Mouse (Mus musculus) intestine, embryonic 16.5 days (tissue): ENCODE results near the gene Ehd1. TPM values are rescaled to one million over a fixed set of nuclear protein-coding genes. Genes with fewer than 3 reads are reported as not detected.

ENCODE experiments used
- ATAC-seq: fragments of 200-750 bp; cut with Nextera tagmentation; 2 replicates; pipeline ENCODE4 v1.8.0; 2017; ENCODE audit warnings: moderate TSS enrichment, moderate library complexity
- H3K27ac ChIP-seq: fragments of 300-500 bp; sonication (generic); 2 replicates; pipeline ENCODE4 v1.5.1; 2014; ENCODE audit warnings: mild to moderate bottlenecking, low read length
- H3K27me3 ChIP-seq: fragments of 300-500 bp; sonication (generic); replicated peaks from 2 replicates; pipeline ENCODE4 v1.6.1; 2014; ENCODE audit warnings: low read length, control low read depth, mixed read lengths; ENCODE audit not compliant: control insufficient read depth, insufficient read depth
- H3K36me3 ChIP-seq: fragments of 300-500 bp; sonication (generic); 2 replicates; pipeline ENCODE4 v1.6.1; 2014; ENCODE audit warnings: low read length, control low read depth; ENCODE audit not compliant: control insufficient read depth, insufficient read depth
- H3K4me1 ChIP-seq: fragments of 300-500 bp; sonication (generic); 2 replicates; pipeline ENCODE4 v1.6.1; 2014; ENCODE audit warnings: low read length, control low read depth, mixed read lengths; ENCODE audit not compliant: control insufficient read depth, insufficient read depth
- H3K4me2 ChIP-seq: fragments of 300-500 bp; sonication (generic); 2 replicates; pipeline ENCODE4 v1.6.1; 2014; ENCODE audit warnings: low read depth, low read length, control low read depth
- H3K4me3 ChIP-seq: fragments of 300-500 bp; sonication (generic); 2 replicates; pipeline ENCODE4 v1.5.1; 2014; ENCODE audit warnings: mild to moderate bottlenecking, low read length
- H3K9ac ChIP-seq: fragments of 300-500 bp; sonication (generic); 2 replicates; pipeline ENCODE4 v1.6.1; 2014; ENCODE audit warnings: low read depth, low read length
- H3K9me3 ChIP-seq: fragments of 300-500 bp; sonication (generic); 2 replicates; pipeline ENCODE4 v1.6.1; 2016; ENCODE audit warnings: low read length, control low read depth; ENCODE audit not compliant: control insufficient read depth
- WGBS: fragments of 180-500 bp; shearing (Covaris S2); extraction: QIAGEN DNeasy Blood & Tissue Kit; methylation state at CpG from one replicate; pipeline ENCODE4 v1.1.7; 2014; 5-methylcytosine and 5-hydroxymethylcytosine counted together
- polyA plus RNA-seq: library from polyadenylated mRNA; unstranded; fragments of >200 nt; fragmentation: Nextera tagmentation; extraction: Ambion mirVana; gene quantifications from 2 replicates; pipeline ENCODE4 v1.2.1, GENCODE M21; 2015

Ehd1 gene
- polyA plus RNA-seq, 1 experiment from 2014 or later = 135 TPM

- peaks cover 26% of the 10 kb centered on the region for H3K4me1 ChIP-seq
- no peaks in the 10 kb centered on the region for H3K9me3 ChIP-seq
- peak overlapping the region; percentile 44 for H3K4me2 ChIP-seq
- no peak; the same call in 1 of the 2 replicates for ATAC-seq
- peaks cover 8% of the 10 kb centered on the region; the same call in 1 of the 2 replicates for H3K36me3 ChIP-seq
- peak overlapping the region; percentile 92 for H3K27ac ChIP-seq
- peak overlapping the region; percentile 90 for H3K4me3 ChIP-seq
- WGBS = 61% methylated on average over 9 of the region's 9 CpGs
- peak overlapping the region; percentile 59 for H3K9ac ChIP-seq
- H3K27me3 ChIP-seq = no peaks in the 10 kb centered on the region
These were observed 57.5 kb downstream of the Ehd1 start for GRCm38 (mm10) chr19:6333761-6334595.

DNA sequence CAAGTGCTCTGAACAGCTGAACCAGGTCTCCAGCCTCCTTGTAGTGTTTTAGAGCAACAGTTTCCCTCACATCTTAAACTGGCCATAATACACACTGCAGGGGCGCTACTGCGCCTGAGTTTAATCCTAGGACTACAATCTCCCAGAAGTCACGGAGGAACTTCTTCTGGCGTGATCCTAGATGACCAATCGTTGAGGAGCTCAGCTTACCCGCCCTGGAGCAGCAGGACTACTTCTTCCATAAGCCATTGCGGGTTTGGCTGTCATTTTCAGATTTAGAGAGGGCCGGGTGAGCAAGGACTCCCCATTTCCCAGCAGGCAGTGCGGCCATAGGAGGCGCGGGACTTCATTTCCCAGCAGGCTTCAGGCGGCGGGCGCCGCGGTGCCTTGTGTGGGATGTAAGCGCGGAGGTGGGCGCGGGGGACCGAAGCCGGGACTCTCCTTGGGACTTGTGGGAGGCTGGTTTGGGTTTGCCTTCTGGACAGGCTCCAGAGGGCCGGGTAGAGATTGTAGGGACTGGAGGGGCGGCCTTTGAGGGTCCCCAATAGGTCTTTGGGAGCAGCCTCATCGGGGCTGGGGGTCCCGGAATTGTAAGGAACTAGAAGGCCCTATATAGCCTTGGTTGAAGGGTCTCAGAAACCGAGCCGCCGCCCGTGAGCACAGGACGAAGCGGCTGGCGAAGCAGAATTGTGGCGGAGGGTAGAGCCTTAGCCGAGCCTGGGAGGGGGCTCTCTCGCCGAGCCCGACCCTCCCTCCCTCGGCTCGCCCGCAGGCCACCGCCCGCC is 58.3 kb downstream of the Ehd1 start, which contains the start of gene Men1:
Men1 (plus strand) TSS at position 307 of the 785 bp plus-strand sequence.
- peak within 1 kb of the TSS; percentile 90 for H3K4me3 ChIP-seq
- H3K36me3 ChIP-seq = peaks cover 15% of the 10 kb centered on the region
- no peaks in the 10 kb centered on the region for H3K9me3 ChIP-seq
- H3K27ac ChIP-seq = peak within 1 kb of the TSS; percentile 92
- H3K27me3 ChIP-seq = no peaks in the 10 kb centered on the region
- peak within 1 kb of the TSS; percentile 94 for H3K4me2 ChIP-seq
- peak within 1 kb of the TSS; percentile 89 for H3K9ac ChIP-seq
- peak; percentile 92 for ATAC-seq
- WGBS = 0% methylated on average over 43 of the region's 43 CpGs
- peaks cover 26% of the 10 kb centered on the region for H3K4me1 ChIP-seq

DNA sequence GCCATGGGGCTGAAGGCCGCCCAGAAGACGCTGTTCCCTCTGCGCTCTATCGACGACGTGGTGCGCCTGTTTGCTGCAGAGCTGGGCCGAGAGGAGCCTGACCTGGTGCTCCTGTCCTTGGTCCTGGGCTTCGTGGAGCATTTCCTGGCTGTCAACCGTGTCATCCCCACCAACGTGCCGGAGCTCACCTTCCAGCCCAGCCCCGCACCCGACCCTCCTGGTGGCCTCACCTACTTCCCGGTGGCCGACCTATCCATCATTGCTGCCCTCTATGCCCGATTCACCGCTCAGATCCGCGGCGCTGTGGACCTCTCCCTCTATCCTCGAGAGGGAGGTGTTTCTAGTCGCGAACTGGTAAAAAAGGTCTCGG is 58.9 kb downstream of the Ehd1 start:
- ATAC-seq = peak; percentile 17
- 1% methylated on average over 25 of the region's 25 CpGs for WGBS

GRCm38 (mm10) chr19:6336920-6337319 is 60.4 kb downstream of the Ehd1 start:
- H3K4me1 ChIP-seq = peaks cover 31% of the 10 kb centered on the region

More for the DNA sequence above, 58.9 kb downstream of the Ehd1 start:
- Histone ChIP-seq H3K27ac (peak overlapping the region; percentile 75), H3K36me3 (peaks cover 19% of the 10 kb centered on the region), H3K4me1 (peaks cover 31% of the 10 kb centered on the region), H3K4me3 (peak overlapping the region; percentile 90), H3K9me3 (no peaks in the 10 kb centered on the region), H3K9ac (peak overlapping the region; percentile 89), H3K4me2 (peak overlapping the region; percentile 94), H3K27me3 (no peaks in the 10 kb centered on the region)

DNA sequence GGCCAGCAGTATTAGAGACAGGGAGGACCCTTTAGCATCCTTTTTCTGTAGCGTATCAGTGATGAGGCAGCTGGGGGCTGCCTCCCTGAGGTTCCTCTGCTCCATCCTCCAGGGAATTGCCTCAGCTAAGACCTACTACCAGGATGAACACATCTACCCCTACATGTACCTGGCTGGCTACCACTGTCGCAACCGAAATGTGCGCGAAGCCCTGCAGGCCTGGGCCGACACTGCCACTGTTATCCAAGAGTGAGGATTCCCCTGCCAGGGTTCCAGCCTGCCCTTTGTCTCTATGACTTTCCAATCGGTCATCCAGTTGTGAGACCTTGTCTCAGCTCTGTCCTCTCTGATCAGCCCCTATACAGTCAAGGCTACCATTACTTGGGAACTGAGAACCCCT is 61.6 kb downstream of the Ehd1 start:
- H3K4me2 ChIP-seq = no peak overlapping the region
- WGBS = 95% methylated on average over 7 of the region's 7 CpGs
- H3K4me1 ChIP-seq = peaks cover 35% of the 10 kb centered on the region
- no peak for ATAC-seq
- H3K4me3 ChIP-seq = no peak overlapping the region
- no peak overlapping the region for H3K9ac ChIP-seq
- no peaks in the 10 kb centered on the region for H3K27me3 ChIP-seq
- peaks cover 19% of the 10 kb centered on the region for H3K36me3 ChIP-seq
- H3K27ac ChIP-seq = no peak overlapping the region
- H3K9me3 ChIP-seq = no peaks in the 10 kb centered on the region

More at GRCm38 (mm10) chr19:6336920-6337319, 60.4 kb downstream of the Ehd1 start:
- H3K4me3 ChIP-seq = no peak overlapping the region
- 0 out of 2 replicates have a peak overlapping the region, but pooled peaks have one; percentile 94 for H3K4me2 ChIP-seq
- peaks cover 19% of the 10 kb centered on the region for H3K36me3 ChIP-seq
- H3K9me3 ChIP-seq = no peaks in the 10 kb centered on the region
- ATAC-seq = no peak
- 90% methylated on average over 10 of the region's 10 CpGs for WGBS
- no peaks in the 10 kb centered on the region for H3K27me3 ChIP-seq
- H3K27ac ChIP-seq = no peak overlapping the region
- H3K9ac ChIP-seq = peak overlapping the region; percentile 89; the same call in 1 of the 2 replicates

DNA sequence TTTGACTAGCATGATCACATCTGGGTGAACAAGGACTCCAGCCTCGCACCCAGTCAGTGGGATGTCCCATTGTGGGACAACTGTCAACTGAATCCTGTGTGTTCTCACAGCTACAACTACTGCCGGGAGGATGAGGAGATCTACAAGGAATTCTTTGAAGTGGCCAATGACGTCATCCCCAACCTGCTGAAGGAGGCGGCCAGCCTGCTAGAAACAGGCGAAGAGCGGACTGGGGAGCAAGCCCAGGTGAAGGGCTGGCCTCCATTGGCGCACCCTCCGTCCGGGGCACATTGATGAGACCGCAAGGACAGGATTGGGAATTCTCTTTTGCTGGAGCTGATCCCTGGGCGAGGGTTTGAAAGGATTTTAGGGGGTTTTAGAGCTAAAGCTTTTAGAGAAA is 62.2 kb downstream of the Ehd1 start:
- ATAC-seq = no peak
- Histone ChIP-seq H3K9ac (no peak overlapping the region), H3K36me3 (peaks cover 19% of the 10 kb centered on the region), H3K27ac (no peak overlapping the region), H3K4me1 (peaks cover 35% of the 10 kb centered on the region), H3K27me3 (no peaks in the 10 kb centered on the region), H3K4me2 (no peak overlapping the region), H3K4me3 (no peak overlapping the region), H3K9me3 (no peaks in the 10 kb centered on the region)
- WGBS = 87% methylated on average over 11 of the region's 11 CpGs

DNA sequence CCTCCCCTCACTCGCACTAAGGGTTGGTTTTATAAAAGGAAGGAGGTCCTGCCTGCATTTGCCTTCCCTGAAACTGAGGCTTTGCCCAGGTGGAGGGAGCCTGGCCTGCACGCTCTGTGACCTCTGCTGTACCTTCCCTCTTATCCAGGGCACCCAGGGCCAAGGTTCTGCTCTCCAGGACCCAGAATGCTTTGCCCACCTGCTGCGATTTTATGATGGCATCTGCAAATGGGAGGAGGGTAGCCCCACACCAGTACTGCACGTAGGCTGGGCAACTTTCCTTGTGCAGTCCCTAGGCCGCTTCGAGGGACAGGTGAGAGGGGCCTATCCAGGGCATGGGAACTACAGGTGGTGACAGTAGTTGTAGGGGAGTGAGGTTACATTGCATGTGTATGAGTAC is 62.7 kb downstream of the Ehd1 start:
- no peak overlapping the region for H3K27ac ChIP-seq
- H3K4me2 ChIP-seq = no peak overlapping the region
- no peak overlapping the region for H3K4me3 ChIP-seq
- peaks cover 19% of the 10 kb centered on the region for H3K36me3 ChIP-seq
- peaks cover 32% of the 10 kb centered on the region for H3K4me1 ChIP-seq
- no peaks in the 10 kb centered on the region for H3K27me3 ChIP-seq
- ATAC-seq = no peak
- H3K9me3 ChIP-seq = no peaks in the 10 kb centered on the region
- 94% methylated on average over 6 of the region's 6 CpGs for WGBS
- no peak overlapping the region for H3K9ac ChIP-seq

DNA sequence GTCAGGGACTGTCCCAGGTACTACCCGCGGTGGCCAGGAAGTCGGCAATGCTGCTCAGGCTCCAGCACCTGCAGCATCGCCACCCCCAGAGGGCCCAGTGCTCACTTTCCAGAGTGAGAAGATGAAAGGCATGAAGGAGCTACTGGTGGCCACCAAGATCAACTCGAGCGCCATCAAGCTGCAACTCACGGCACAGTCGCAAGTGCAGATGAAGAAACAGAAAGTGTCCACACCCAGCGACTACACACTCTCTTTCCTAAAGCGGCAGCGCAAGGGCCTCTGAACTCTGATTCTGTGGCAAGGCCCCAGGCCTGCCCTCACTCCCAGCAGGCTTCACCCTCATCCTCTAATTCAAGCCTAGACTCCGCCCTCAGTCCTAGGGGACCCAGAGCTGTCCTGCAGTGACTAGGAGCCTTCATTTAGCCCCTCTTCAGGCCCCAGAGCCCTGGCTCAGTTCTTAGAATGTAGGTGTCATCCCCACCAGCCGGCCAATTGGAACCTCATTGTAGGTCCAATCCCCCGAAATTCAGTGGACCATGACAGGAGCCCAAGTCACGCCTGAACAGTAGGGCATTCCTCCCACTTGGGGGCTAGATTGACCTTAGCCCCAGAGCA is 63.5 kb downstream of the Ehd1 start:
- Histone ChIP-seq H3K27me3 (no peaks in the 10 kb centered on the region), H3K9ac (peak overlapping the region; percentile 80; the same call in 1 of the 2 replicates), H3K9me3 (no peaks in the 10 kb centered on the region), H3K27ac (peak overlapping the region; percentile 47; the same call in 1 of the 2 replicates), H3K4me2 (peak overlapping the region; percentile 97), H3K4me3 (no peak overlapping the region), H3K4me1 (peaks cover 29% of the 10 kb centered on the region), H3K36me3 (peaks cover 19% of the 10 kb centered on the region)
- ATAC-seq = no peak
- WGBS = 72% methylated on average over 15 of the region's 15 CpGs
